Mouse (Mus musculus): ENCODE data around the gene Olfr1500. TPM values are rescaled to one million over a fixed set of nuclear protein-coding genes. Genes with fewer than 3 reads are reported as not detected.
"Not testable (repeated sequence)": the region's sequence is repeated elsewhere in the genome, so short reads cannot be mapped to it uniquely, and the experiment has no call there.

The Olfr1500 gene
- not detected in 2 replicates for polyA plus RNA-seq (2014; fragmentation: Nextera tagmentation; extraction: Ambion mirVana)

GRCm38 (mm10) chr19:13830388-13830787 is at the start of gene Olfr1500:
Gene Olfr1500 (minus strand): TSS chr19:13830488.
- no peak within 1 kb of the TSS for H3K4me3 ChIP-seq (ENCODE audit: low read depth, low read length)
- H3K27ac ChIP-seq (ENCODE audit: low read depth, low read length), result no peak within 1 kb of the TSS
- H3K36me3 ChIP-seq (ENCODE audit: control insufficient read depth, insufficient read depth, low read length), result no peaks in the 10 kb centered on the region
- no peak within 1 kb of the TSS for H3K9ac ChIP-seq (replicated peaks; ENCODE audit: low read depth, low read length)
- H3K27me3 ChIP-seq (ENCODE audit: control insufficient read depth, insufficient read depth, low read length), result no peaks in the 10 kb centered on the region
- no peaks in the 10 kb centered on the region for H3K4me1 ChIP-seq (ENCODE audit: control insufficient read depth, insufficient read depth, low read length)
- no peaks in the 10 kb centered on the region for H3K9me3 ChIP-seq (ENCODE audit: control insufficient read depth, low read length)
- no peak within 1 kb of the TSS for H3K4me2 ChIP-seq (ENCODE audit: low read depth, low read length)
- no peak for ATAC-seq (ENCODE audit: low read depth)

GRCm38 (mm10) chr19:13861495-13861894 is 31.2 kb upstream of the Olfr1500 start, which contains the start of gene Olfr1502:
Gene Olfr1502 (plus strand): TSS chr19:13861795.
- H3K4me2 ChIP-seq (ENCODE audit: low read depth, low read length), result no peak within 1 kb of the TSS
- no peaks in the 10 kb centered on the region for H3K36me3 ChIP-seq (ENCODE audit: control insufficient read depth, insufficient read depth, low read length)
- H3K27me3 ChIP-seq (ENCODE audit: control insufficient read depth, insufficient read depth, low read length), result no peaks in the 10 kb centered on the region
- WGBS, result 97% methylated on average over 1 of the region's 1 CpGs
- no peak within 1 kb of the TSS for H3K27ac ChIP-seq (ENCODE audit: low read depth, low read length)
- H3K9me3 ChIP-seq (ENCODE audit: control insufficient read depth, low read length), result no peaks in the 10 kb centered on the region
- no peak for ATAC-seq (ENCODE audit: low read depth)
- no peak within 1 kb of the TSS for H3K4me3 ChIP-seq (ENCODE audit: low read depth, low read length)
- H3K9ac ChIP-seq (replicated peaks; ENCODE audit: low read depth, low read length), result no peak within 1 kb of the TSS
- no peaks in the 10 kb centered on the region for H3K4me1 ChIP-seq (ENCODE audit: control insufficient read depth, insufficient read depth, low read length)

DNA sequence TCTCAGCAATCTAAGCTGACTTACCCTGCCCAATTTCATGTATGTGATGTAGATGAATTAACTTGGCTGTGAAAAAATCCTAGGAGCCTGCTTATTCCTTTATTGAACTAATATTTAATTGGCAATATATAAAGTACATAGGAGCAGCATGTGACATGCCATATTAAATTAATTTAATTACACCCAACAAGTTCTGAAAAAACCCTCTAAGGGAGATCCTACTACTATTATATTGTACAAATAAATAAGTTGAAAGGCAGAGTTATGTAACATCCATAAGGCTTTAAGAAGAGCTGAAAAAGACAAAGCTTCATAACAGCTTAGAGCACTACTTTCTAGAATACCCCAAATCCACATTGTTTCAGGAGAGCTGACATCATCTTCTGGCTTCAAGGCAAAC is 20.3 kb upstream of the Olfr1500 start, which contains the start of gene Olfr1501:
TSS of gene Olfr1501 (minus strand) at position 101 of the 400 bp plus-strand sequence.
- H3K4me1 ChIP-seq (ENCODE audit: control insufficient read depth, insufficient read depth, low read length); H3K27ac ChIP-seq (ENCODE audit: low read depth, low read length); H3K4me2 ChIP-seq (ENCODE audit: low read depth, low read length); H3K9ac ChIP-seq (replicated peaks; ENCODE audit: low read depth, low read length); H3K4me3 ChIP-seq (ENCODE audit: low read depth, low read length); H3K36me3 ChIP-seq (ENCODE audit: control insufficient read depth, insufficient read depth, low read length); H3K27me3 ChIP-seq (ENCODE audit: control insufficient read depth, insufficient read depth, low read length); H3K9me3 ChIP-seq (ENCODE audit: control insufficient read depth, low read length); ATAC-seq (ENCODE audit: low read depth): not testable (repeated sequence)

GRCm38 (mm10) chr19:13828447-13828846 is 1.8 kb downstream of the Olfr1500 start:
- ATAC-seq (ENCODE audit: low read depth), result no peak
- Histone ChIP-seq H3K4me3 (ENCODE audit: low read depth, low read length) (no peak overlapping the region), H3K9ac (replicated peaks; ENCODE audit: low read depth, low read length) (no peak overlapping the region), H3K9me3 (ENCODE audit: control insufficient read depth, low read length) (no peaks in the 10 kb centered on the region), H3K4me2 (ENCODE audit: low read depth, low read length) (no peak overlapping the region), H3K4me1 (ENCODE audit: control insufficient read depth, insufficient read depth, low read length) (no peaks in the 10 kb centered on the region), H3K27ac (ENCODE audit: low read depth, low read length) (no peak overlapping the region), H3K27me3 (ENCODE audit: control insufficient read depth, insufficient read depth, low read length) (no peaks in the 10 kb centered on the region), H3K36me3 (ENCODE audit: control insufficient read depth, insufficient read depth, low read length) (no peaks in the 10 kb centered on the region)
- WGBS, result 77% methylated on average over 3 of the region's 3 CpGs

DNA sequence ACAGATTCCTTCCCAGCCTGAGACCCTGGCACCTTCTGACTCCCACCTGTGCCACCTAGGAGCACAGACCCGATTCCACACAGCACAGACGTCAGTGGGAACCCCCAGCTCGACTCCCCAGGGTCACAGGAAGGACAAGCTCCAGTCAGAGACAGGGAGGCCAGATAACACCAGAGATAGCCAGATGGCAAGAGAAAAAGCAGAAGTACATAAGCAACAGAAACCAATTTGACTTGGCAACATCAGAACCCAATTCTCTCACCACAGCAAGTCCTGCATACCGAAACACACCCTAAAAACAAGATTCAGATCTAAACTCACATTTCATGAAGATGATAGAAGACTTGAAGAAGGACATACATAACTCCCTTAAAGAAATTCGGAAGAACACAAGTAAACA is 9.4 kb downstream of the Olfr1500 start:
- H3K27ac ChIP-seq (ENCODE audit: low read depth, low read length), result no peak overlapping the region
- ATAC-seq (ENCODE audit: low read depth), result no peak
- no peaks in the 10 kb centered on the region for H3K36me3 ChIP-seq (ENCODE audit: control insufficient read depth, insufficient read depth, low read length)
- H3K4me3 ChIP-seq (ENCODE audit: low read depth, low read length), result no peak overlapping the region
- H3K4me1 ChIP-seq (ENCODE audit: control insufficient read depth, insufficient read depth, low read length), result no peaks in the 10 kb centered on the region
- 67% methylated on average over 5 of the region's 5 CpGs for WGBS
- H3K9ac ChIP-seq (replicated peaks; ENCODE audit: low read depth, low read length), result no peak overlapping the region
- H3K4me2 ChIP-seq (ENCODE audit: low read depth, low read length), result no peak overlapping the region
- H3K27me3 ChIP-seq (ENCODE audit: control insufficient read depth, insufficient read depth, low read length), result no peaks in the 10 kb centered on the region
- no peaks in the 10 kb centered on the region for H3K9me3 ChIP-seq (ENCODE audit: control insufficient read depth, low read length)

DNA sequence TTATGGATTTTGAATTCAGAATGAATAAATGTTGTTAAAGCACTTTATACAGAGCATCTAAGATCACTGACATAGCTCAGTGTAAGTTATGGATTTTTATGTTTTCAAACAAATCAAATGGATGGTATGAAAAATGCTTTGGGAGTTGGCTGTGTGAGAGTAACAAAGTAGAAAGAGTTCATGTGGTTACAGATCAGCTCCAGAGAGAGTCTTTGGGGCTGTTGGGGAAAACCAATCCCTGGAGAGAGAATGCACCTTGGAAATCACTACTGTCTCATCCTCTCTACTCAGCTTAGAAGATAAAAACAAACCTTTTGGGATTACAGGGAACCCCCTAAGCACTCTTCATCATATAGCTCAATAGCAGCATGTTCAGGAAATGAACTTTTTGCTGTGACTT is 10.9 kb downstream of the Olfr1500 start, which contains the start of gene Olfr1499:
TSS of gene Olfr1499 (minus strand) at position 101 of the 400 bp plus-strand sequence.
- H3K36me3 ChIP-seq (ENCODE audit: control insufficient read depth, insufficient read depth, low read length), result no peaks in the 10 kb centered on the region
- H3K4me2 ChIP-seq (ENCODE audit: low read depth, low read length), result no peak within 1 kb of the TSS
- H3K4me1 ChIP-seq (ENCODE audit: control insufficient read depth, insufficient read depth, low read length), result no peaks in the 10 kb centered on the region
- H3K27me3 ChIP-seq (ENCODE audit: control insufficient read depth, insufficient read depth, low read length), result no peaks in the 10 kb centered on the region
- no peaks in the 10 kb centered on the region for H3K9me3 ChIP-seq (ENCODE audit: control insufficient read depth, low read length)
- no peak within 1 kb of the TSS for H3K27ac ChIP-seq (ENCODE audit: low read depth, low read length)
- no peak within 1 kb of the TSS for H3K4me3 ChIP-seq (ENCODE audit: low read depth, low read length)
- no peak within 1 kb of the TSS for H3K9ac ChIP-seq (replicated peaks; ENCODE audit: low read depth, low read length)
- ATAC-seq (ENCODE audit: low read depth), result no peak

DNA sequence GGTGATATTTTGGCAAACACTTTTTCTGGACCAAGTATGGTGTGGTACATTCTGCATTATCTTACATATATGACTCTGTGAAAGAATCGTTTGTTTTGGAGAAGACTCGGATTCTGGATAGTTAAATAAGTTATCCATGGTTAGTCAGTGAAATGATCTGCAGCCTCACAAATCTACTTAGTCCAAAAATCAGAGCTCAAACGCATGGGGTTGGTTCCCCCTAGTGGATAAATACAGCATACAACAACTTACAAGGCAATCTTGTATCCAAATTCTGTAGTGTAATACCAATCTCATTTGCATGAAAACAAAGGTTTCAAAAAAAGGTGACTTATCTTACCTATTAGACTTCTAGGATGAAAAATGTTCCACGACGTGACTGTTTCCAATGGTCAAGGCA is 11.5 kb downstream of the Olfr1500 start:
- no peak for ATAC-seq (ENCODE audit: low read depth)

DNA sequence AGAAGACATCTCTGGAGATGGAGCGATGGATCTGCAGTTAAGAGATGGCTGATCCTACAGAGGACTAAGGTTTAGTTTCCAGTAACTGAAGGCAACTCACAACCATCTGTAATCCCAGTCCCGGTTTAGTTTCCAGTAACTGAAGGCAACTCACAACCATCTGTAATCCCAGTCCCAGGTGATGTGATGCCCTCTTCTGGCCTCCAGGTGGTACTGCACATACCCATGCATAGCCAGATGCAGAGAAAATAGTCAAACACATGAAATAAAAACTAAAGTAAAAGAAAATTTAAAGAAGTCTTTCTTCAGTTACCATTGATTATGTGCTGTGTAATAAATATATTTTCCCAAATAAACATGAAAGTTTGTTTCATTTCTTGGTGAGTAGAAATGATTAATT is 17.5 kb downstream of the Olfr1500 start:
- H3K27me3 ChIP-seq (ENCODE audit: control insufficient read depth, insufficient read depth, low read length), result no peaks in the 10 kb centered on the region
- no peak overlapping the region for H3K4me2 ChIP-seq (ENCODE audit: low read depth, low read length)
- 56% methylated on average over 2 of the region's 2 CpGs for WGBS
- H3K9ac ChIP-seq (replicated peaks; ENCODE audit: low read depth, low read length), result no peak overlapping the region
- H3K4me3 ChIP-seq (ENCODE audit: low read depth, low read length), result no peak overlapping the region
- H3K36me3 ChIP-seq (ENCODE audit: control insufficient read depth, insufficient read depth, low read length), result no peaks in the 10 kb centered on the region
- H3K9me3 ChIP-seq (ENCODE audit: control insufficient read depth, low read length), result no peaks in the 10 kb centered on the region
- ATAC-seq (ENCODE audit: low read depth), result no peak
- H3K27ac ChIP-seq (ENCODE audit: low read depth, low read length), result no peak overlapping the region
- H3K4me1 ChIP-seq (ENCODE audit: control insufficient read depth, insufficient read depth, low read length), result no peaks in the 10 kb centered on the region

More for the DNA sequence above, 11.5 kb downstream of the Olfr1500 start:
- Histone ChIP-seq H3K4me1 (ENCODE audit: control insufficient read depth, insufficient read depth, low read length) (no peaks in the 10 kb centered on the region), H3K27ac (ENCODE audit: low read depth, low read length) (no peak overlapping the region), H3K9ac (replicated peaks; ENCODE audit: low read depth, low read length) (no peak overlapping the region), H3K4me3 (ENCODE audit: low read depth, low read length) (no peak overlapping the region), H3K27me3 (ENCODE audit: control insufficient read depth, insufficient read depth, low read length) (no peaks in the 10 kb centered on the region), H3K9me3 (ENCODE audit: control insufficient read depth, low read length) (no peaks in the 10 kb centered on the region), H3K36me3 (ENCODE audit: control insufficient read depth, insufficient read depth, low read length) (no peaks in the 10 kb centered on the region), H3K4me2 (ENCODE audit: low read depth, low read length) (no peak overlapping the region)
- 33% methylated on average over 5 of the region's 5 CpGs for WGBS

- H3K4me1 ChIP-seq (ENCODE audit: control insufficient read depth, insufficient read depth, low read length); ATAC-seq (ENCODE audit: low read depth); H3K9ac ChIP-seq (replicated peaks; ENCODE audit: low read depth, low read length); H3K4me3 ChIP-seq (ENCODE audit: low read depth, low read length); H3K36me3 ChIP-seq (ENCODE audit: control insufficient read depth, insufficient read depth, low read length); H3K9me3 ChIP-seq (ENCODE audit: control insufficient read depth, low read length); H3K4me2 ChIP-seq (ENCODE audit: low read depth, low read length); H3K27me3 ChIP-seq (ENCODE audit: control insufficient read depth, insufficient read depth, low read length); H3K27ac ChIP-seq (ENCODE audit: low read depth, low read length): not testable (repeated sequence)
- 76% methylated on average over 1 of the region's 1 CpGs for WGBS
Observed at GRCm38 (mm10) chr19:13805486-13805885, 24.8 kb downstream of the Olfr1500 start.

DNA sequence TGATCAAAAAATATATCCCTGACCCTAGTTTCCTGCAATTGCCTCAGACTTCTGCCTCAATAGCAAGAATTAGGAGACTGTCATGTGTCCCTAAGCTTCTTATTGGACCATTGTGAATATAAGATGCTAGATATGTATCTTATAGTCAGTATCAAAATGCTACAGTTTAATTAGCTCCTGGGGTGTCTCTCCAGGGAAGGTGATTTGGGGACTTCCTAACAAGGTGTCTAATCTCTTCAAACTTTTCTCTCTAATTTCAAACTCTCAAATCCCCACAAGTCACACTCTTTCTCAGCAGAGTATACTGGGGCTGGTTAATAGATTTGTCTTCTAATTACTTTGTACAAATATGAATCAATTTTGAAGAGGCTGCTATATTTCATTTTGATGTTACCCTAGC is 32.2 kb downstream of the Olfr1500 start, which contains the start of gene Olfr1497:
TSS of gene Olfr1497 (minus strand) at position 101 of the 400 bp plus-strand sequence.
- Histone ChIP-seq H3K4me3 (ENCODE audit: low read depth, low read length) (no peak within 1 kb of the TSS), H3K9ac (replicated peaks; ENCODE audit: low read depth, low read length) (no peak within 1 kb of the TSS), H3K4me2 (ENCODE audit: low read depth, low read length) (no peak within 1 kb of the TSS), H3K9me3 (ENCODE audit: control insufficient read depth, low read length) (no peaks in the 10 kb centered on the region), H3K27ac (ENCODE audit: low read depth, low read length) (no peak within 1 kb of the TSS), H3K27me3 (ENCODE audit: control insufficient read depth, insufficient read depth, low read length) (no peaks in the 10 kb centered on the region), H3K4me1 (ENCODE audit: control insufficient read depth, insufficient read depth, low read length) (no peaks in the 10 kb centered on the region), H3K36me3 (ENCODE audit: control insufficient read depth, insufficient read depth, low read length) (no peaks in the 10 kb centered on the region)
- no peak for ATAC-seq (ENCODE audit: low read depth)

Measured in neural tube, embryonic 14.5 days (tissue).